Mouse (Mus musculus): ENCODE measurements around the gene Hs3st2. TPM values are rescaled to one million over a fixed set of nuclear protein-coding genes. Genes with fewer than 3 reads are reported as not detected.
"Not testable (repeated sequence)": the region's sequence is repeated elsewhere in the genome, so short reads cannot be mapped to it uniquely, and the experiment has no call there.

Gene Hs3st2
- total RNA-seq (2022), result not detected

DNA sequence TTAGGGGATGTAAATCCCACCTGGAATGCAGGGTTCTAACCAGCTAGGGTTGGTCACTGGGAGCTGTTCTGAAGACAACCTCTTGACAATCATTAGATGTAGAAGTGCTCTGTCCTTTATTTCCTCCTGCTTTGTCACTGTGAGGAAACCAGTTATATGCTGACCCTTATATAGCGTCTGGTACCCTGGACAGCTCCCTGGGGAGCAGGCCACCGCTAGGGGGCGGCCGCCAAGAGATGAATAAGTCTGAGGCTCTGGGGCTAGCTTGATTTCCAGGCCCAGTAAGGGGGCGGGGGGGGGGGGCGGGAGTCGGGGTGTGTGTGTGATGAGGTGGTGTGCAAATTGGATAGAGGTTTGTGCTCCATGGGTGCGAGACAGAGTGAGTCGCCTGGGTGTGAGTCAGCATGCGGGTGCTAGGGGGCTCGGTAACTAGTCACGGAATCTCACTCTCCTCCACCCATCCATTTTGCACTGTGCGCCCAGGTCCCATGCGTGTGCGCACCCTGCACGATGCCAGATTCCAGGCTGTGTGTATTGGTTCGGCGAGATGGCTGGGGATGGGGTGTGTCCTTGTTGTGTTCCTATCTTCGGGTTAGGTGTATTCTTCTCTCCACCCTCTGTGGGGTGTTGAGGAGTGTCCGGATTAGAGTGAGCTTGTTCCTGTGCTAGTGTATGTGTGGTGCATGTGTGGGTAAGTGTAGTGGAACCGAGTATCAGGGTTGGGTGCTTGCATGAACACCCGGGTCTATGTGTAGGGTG lies at the start of gene Hs3st2:
Hs3st2 (plus strand) TSS at position 635 of the 759 bp plus-strand sequence.
- no peak for DNase-seq (ENCODE audit: low spot score in 2 of 2)

GRCm38 (mm10) chr7:121348284-121348963 lies 43.2 kb upstream of the Hs3st2 start:
- DNase-seq (ENCODE audit: low spot score in 2 of 2), result no peak

DNA sequence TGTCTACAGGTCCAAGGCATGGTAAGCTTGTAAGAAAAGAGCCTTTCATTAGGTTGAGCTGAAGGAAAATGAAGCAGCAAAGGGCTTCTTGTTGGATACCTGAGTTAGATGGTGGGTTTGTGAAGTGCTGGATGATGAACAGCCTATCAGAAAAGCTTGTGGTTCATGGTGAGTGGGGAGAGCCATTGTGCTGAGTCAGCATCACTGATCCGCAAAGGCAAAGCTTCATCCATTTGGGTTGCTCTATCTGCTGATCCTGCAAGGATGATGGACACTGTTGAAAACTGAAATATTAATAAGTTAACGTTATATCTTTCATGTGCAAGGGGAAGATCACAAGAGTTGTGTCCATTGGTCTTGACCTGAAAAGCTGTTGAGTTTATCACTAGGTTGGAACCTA lies 40.0 kb upstream of the Hs3st2 start:
- DNase-seq (ENCODE audit: low spot score in 2 of 2), result no peak

DNA sequence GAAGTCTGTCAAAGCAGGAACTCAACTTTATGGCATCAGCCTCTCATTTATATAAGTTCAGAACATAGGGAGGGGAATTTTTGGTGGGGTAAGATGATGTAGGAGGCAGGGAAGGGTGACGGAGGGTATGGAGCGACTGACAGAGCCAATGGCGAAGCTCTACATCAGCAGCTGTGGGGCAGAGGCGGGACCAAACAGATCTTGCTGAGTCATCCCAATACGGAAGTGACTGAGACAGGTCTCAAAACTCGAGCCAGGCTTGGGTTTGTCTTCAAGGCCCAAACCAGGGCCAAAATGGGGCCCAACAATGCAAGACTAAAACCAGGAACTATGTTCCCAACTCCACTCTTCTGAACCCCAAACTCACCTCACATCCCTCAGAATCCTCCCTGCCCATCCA lies 30.2 kb upstream of the Hs3st2 start:
- not testable (repeated sequence) for DNase-seq (ENCODE audit: low spot score in 2 of 2)

GRCm38 (mm10) chr7:121365584-121365983 lies 26.1 kb upstream of the Hs3st2 start:
- no peak for DNase-seq (ENCODE audit: low spot score in 2 of 2)

GRCm38 (mm10) chr7:121367185-121367584 lies 24.5 kb upstream of the Hs3st2 start:
- DNase-seq (ENCODE audit: low spot score in 2 of 2), result no peak

- no peak for DNase-seq (ENCODE audit: low spot score in 2 of 2)
Measured at GRCm38 (mm10) chr7:121371990-121372389, 19.7 kb upstream of the Hs3st2 start.

- DNase-seq (ENCODE audit: low spot score in 2 of 2), result no peak
Measured at GRCm38 (mm10) chr7:121375456-121375855, 16.2 kb upstream of the Hs3st2 start.

DNA sequence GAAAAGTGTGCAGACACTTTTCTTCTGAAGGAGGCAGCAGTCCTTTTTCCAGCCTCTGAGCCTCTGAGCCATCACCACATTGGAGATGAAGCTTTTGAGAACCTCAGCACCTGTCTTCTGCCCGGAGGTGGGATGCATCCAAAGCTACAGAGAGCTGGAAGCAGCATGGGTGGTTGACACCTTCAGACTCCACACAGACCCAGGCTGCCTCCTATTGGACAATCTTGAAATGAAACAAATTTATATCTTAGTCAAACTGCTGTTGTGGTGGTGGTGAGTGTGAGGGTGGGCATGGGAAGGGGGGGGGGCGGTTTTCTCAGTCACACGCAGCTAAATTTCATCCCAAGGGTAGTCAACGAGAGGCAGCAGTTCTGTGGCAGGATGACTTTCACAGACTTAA lies 12.7 kb upstream of the Hs3st2 start:
- no peak for DNase-seq (ENCODE audit: low spot score in 2 of 2)

GRCm38 (mm10) chr7:121391984-121392739 lies 503 bp downstream of the Hs3st2 start:
- no peak for DNase-seq (ENCODE audit: low spot score in 2 of 2)

GRCm38 (mm10) chr7:121392740-121392993 lies 1.0 kb downstream of the Hs3st2 start:
- DNase-seq (ENCODE audit: low spot score in 2 of 2), result no peak

- no peak for DNase-seq (ENCODE audit: low spot score in 2 of 2)
Measured at GRCm38 (mm10) chr7:121393884-121394283, 2.2 kb downstream of the Hs3st2 start.

DNA sequence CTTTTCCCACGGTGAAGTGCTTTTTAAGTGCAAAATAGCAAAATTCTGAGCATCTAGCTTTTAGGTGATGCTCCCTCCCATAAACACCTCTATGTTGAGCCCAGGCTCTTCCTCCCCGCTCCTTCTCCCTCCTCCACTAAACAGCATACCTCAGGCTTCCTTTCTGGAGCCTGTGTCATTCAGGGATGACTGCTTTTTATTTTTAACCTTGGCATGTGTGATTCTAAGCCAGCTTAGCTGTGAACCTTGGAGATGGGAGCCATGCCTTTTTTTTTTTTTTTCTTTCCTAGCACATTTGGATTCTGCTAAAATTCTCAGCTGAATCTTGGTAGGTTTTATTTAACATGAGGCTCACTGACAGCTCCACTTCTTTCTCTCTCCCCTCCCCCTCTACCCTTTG lies 3.2 kb downstream of the Hs3st2 start:
- DNase-seq (ENCODE audit: low spot score in 2 of 2), result no peak

- DNase-seq (ENCODE audit: low spot score in 2 of 2), result no peak
Measured at GRCm38 (mm10) chr7:121410716-121411506, 19.3 kb downstream of the Hs3st2 start.

GRCm38 (mm10) chr7:121411507-121411898 lies 19.8 kb downstream of the Hs3st2 start:
- DNase-seq (ENCODE audit: low spot score in 2 of 2), result no peak

DNA sequence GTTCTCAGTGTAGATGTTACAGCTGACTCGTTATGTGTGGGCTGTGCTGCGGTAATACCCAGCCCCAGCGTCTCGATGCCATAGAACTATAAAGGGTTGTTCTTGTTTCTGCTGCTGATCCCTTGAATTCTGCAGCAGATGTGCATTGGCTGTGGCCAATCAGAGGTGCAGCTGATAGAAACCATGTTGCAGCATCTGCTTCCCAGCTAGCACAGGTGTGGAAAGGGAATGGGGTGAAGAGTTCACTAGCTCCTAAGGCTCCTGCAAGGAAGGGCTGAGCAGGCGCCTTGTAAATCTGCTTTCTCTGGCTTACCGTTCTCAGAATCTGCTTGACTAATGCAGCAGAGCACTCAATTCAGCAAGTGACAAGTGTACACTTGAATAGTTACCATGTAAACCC lies 45.2 kb downstream of the Hs3st2 start:
- no peak for DNase-seq (ENCODE audit: low spot score in 2 of 2)

DNA sequence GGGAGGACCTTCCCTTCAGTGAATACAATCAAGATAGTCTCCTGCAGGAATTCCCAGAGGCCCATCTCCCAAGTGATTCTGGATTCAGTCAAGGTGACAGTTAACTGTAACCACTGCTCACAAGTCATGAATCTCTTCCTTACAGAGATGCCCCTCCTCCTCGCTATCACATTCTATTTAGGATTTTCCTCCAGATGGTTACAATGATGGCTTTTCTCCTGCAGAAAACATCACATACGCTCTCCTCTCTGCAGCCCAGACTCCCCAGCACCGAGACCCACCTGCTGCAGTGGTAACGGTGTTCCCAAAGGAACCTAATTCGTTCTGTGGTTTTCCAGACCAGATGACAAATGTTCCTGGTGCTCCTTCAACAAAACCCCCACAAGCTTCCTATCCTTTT lies 49.5 kb downstream of the Hs3st2 start:
- no peak for DNase-seq (ENCODE audit: low spot score in 2 of 2)

DNA sequence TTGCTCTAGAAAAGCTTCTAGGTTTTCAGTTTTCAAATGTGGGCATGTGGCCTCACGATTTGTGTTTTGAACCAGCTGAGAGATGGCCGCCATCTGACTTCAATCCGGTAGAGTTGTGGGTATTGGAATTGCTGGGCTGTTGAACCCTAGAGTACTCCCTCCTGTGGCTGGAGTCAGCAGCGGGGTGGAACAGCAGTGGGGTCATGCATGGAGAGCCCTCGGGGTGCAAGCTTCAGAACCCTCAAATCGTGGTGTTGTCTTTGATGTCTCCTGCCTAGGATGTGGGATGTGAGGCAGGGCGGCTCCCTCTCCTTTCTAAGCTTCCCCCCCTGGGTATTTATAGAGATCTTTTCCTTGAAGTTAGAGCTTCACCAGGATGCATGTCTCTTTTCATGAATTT lies 52.7 kb downstream of the Hs3st2 start:
- DNase-seq (ENCODE audit: low spot score in 2 of 2), result no peak

- DNase-seq (ENCODE audit: low spot score in 2 of 2), result no peak
Measured at GRCm38 (mm10) chr7:121446281-121446680, 54.6 kb downstream of the Hs3st2 start.

GRCm38 (mm10) chr7:121450951-121451843 lies 59.5 kb downstream of the Hs3st2 start:
- DNase-seq (ENCODE audit: low spot score in 2 of 2), result no peak

DNA sequence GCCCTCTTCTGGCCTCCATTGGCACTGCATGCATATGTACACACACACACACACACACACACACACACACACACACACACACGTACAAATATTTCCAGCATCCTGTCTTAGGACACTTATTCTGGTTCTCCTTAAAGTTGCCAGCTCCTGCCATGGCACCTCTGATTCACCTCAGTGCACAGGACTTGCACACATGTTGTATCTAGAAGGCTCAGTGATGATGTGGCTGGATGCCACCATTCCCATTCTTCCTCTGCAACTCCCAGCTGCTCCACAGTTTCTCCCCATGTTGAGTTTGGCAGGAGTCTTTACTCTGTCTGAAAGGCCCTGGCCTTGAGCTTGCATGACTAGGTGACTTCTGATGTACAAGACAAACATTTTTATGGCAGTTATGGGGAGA lies 65.1 kb downstream of the Hs3st2 start:
- DNase-seq (ENCODE audit: low spot score in 2 of 2), result no peak

All from gastrocnemius, adult 8-10 months (tissue).